9 mouse cellular contexts compared by ENCODE assay signal in genomic region chr17:6653341-6653946, GRCm38 (mm10). TPM values are rescaled to one million over a fixed set of nuclear protein-coding genes. Genes with fewer than 3 reads are reported as not detected.
DNase-seq lines count a peak whose midpoint lies in the region.
"Not testable (repeated sequence)": the region's sequence is repeated elsewhere in the genome, so short reads cannot be mapped to it uniquely, and the experiment has no call there.
"Had no signal": no experiment of that assay in that cellular context is flagged by ENCODE, and none has a peak within 500 bp of the region (broad histone marks: within the 10 kb centered on the region; RNA-seq: fewer than 3 reads in every experiment).

No protein-coding gene starts in this region.

- not testable (repeated sequence) for H3K4me1 ChIP-seq in heart, embryonic 10.5 days

- H3K9me3 ChIP-seq in heart, embryonic 10.5 days = not testable (repeated sequence)

- DNase-seq in MN1 (ENCODE audit: low spot score) = peak; percentile 4
- DNase-seq in embryo, embryonic 10 days (ENCODE audit: low spot score) = peak; percentile 0
- DNase-seq in heart, embryonic 10.5 days (ENCODE audit: low spot score) = peak; percentile 31
- DNase-seq in thymus, postnatal 0 days (ENCODE audit: low spot score) = peak; percentile 59
- peak; percentile 38 for DNase-seq in thymus, postnatal 25 days

- WGBS in heart, embryonic 10.5 days = 78% methylated on average over 5 of the region's 5 CpGs

- H3K27ac ChIP-seq in heart, embryonic 10.5 days = not testable (repeated sequence)

- not testable (repeated sequence) for H3K36me3 ChIP-seq in heart, embryonic 10.5 days

- H3K27me3 ChIP-seq in heart, embryonic 10.5 days (ENCODE audit: insufficient read depth, poor library complexity, severe bottlenecking) = not testable (repeated sequence)

- not testable (repeated sequence) for H3K4me3 ChIP-seq in heart, embryonic 10.5 days

RNA-seq across cellular contexts. Expression of gene Dynlt1f, which starts 2.3 kb away (rescaled TPM):
- 242 and 244 TPM in 2 replicates for polyA plus RNA-seq in heart, embryonic 10.5 days (2016; fragmentation: Nextera tagmentation; extraction: Ambion mirVana)
- 304 and 317 TPM in 2 replicates for polyA plus RNA-seq in thymus, postnatal 0 days (2015; fragmentation: Nextera tagmentation; extraction: Ambion mirVana)

RNA-seq across cellular contexts. Expression of gene Sytl3, which starts 5.4 kb away (rescaled TPM):
- polyA plus RNA-seq in heart, embryonic 10.5 days (2016; fragmentation: Nextera tagmentation; extraction: Ambion mirVana) = 0.06 and 0.25 TPM in 2 replicates
- 62.0 and 75.8 TPM in 2 replicates for polyA plus RNA-seq in thymus, postnatal 0 days (2015; fragmentation: Nextera tagmentation; extraction: Ambion mirVana)
- polyA plus RNA-seq: adrenal gland, adult 2 months; embryonic facial prominence, embryonic 11.5 days; erythroblast, embryonic 14.5 days; G1E had no signal

RNA-seq across cellular contexts. Expression of gene Dynlt1c, which starts 52.0 kb away (rescaled TPM):
- polyA plus RNA-seq in heart, embryonic 10.5 days (2016; fragmentation: Nextera tagmentation; extraction: Ambion mirVana) = 22.9 and 28.7 TPM in 2 replicates
- polyA plus RNA-seq in thymus, postnatal 0 days (2015; fragmentation: Nextera tagmentation; extraction: Ambion mirVana) = 43.1 and 55.4 TPM in 2 replicates

Comparison
In these comparisons a context has a peak if more than half of its experiments do, and no peak if none do; other contexts are left out.
1. DNase-seq: peak in every context shown above with its lines; median percentile 59 in thymus, postnatal 0 days; 38 in thymus, postnatal 25 days; 31 in heart, embryonic 10.5 days; 4 in MN1; 0 in embryo, embryonic 10 days.
2. RNA of gene Sytl3, which starts 5.4 kb away (polyA plus RNA-seq): 62.0 to 75.8 TPM in thymus, postnatal 0 days; 0.06 to 0.25 TPM in heart, embryonic 10.5 days; every median in the first group is over 10 times any median in the second.